Mouse (Mus musculus) lung, postnatal 0 days (tissue): ENCODE results near the gene Use1. TPM values are rescaled to one million over a fixed set of nuclear protein-coding genes. Genes with fewer than 3 reads are reported as not detected.

Experiments
- ATAC-seq: fragments of 200-750 bp; cut with Nextera tagmentation; 2 replicates; pipeline ENCODE4 v1.8.0; 2017; ENCODE audit warnings: moderate library complexity
- DNase-seq: peaks from one replicate; pipeline ENCODE4 v3.0.0-alpha.2; 2016; ENCODE audit warnings: low spot score
- H3K27ac ChIP-seq: fragments of 300-500 bp; sonication (generic); 2 replicates; pipeline ENCODE4 v1.5.1; 2014; ENCODE audit warnings: antibody characterized with exemption, mild to moderate bottlenecking, low read length, mixed read lengths
- H3K27me3 ChIP-seq: fragments of 300-500 bp; sonication (generic); replicated peaks from 2 replicates; pipeline ENCODE4 v1.6.1; 2014; ENCODE audit warnings: low read length, mixed read lengths; ENCODE audit not compliant: insufficient read depth
- H3K36me3 ChIP-seq: fragments of 300-500 bp; sonication (generic); 2 replicates; pipeline ENCODE4 v1.6.1; 2014; ENCODE audit warnings: low read length, mixed read lengths; ENCODE audit not compliant: insufficient read depth
- H3K4me1 ChIP-seq: fragments of 300-500 bp; sonication (generic); 2 replicates; pipeline ENCODE4 v1.6.1; 2014; ENCODE audit warnings: antibody characterized with exemption, low read depth, low read length, mixed read lengths; ENCODE audit not compliant: insufficient read depth
- H3K4me2 ChIP-seq: fragments of 300-500 bp; sonication (generic); replicated peaks from 2 replicates; pipeline ENCODE4 v1.6.1; 2014; ENCODE audit warnings: low read depth, mild to moderate bottlenecking, low read length, moderate library complexity, mixed read lengths
- H3K4me3 ChIP-seq: fragments of 300-500 bp; sonication (generic); 2 replicates; pipeline ENCODE4 v1.5.1; 2014; ENCODE audit warnings: low read depth, low read length
- H3K9ac ChIP-seq: fragments of 300-500 bp; sonication (generic); replicated peaks from 2 replicates; pipeline ENCODE4 v1.6.1; 2014; ENCODE audit warnings: low read depth, mild to moderate bottlenecking
- H3K9me3 ChIP-seq: fragments of 300-500 bp; sonication (generic); 2 replicates; pipeline ENCODE4 v1.6.1; 2016; ENCODE audit warnings: low read length, mixed read lengths
- CTCF ChIP-seq: IDR thresholded peaks from 2 replicates; pipeline ENCODE4 v1.5.1; 2016; ENCODE audit warnings: antibody characterized with exemption, mild to moderate bottlenecking
- EP300 ChIP-seq: IDR thresholded peaks from 2 replicates; pipeline ENCODE4 v1.6.1; 2016; ENCODE audit warnings: antibody characterized with exemption, mild to moderate bottlenecking, control low read depth
- WGBS: fragments of 180-500 bp; shearing (Covaris S2); extraction: QIAGEN DNeasy Blood & Tissue Kit; methylation state at CpG from one replicate; pipeline ENCODE4 v1.1.7; 2014; 5-methylcytosine and 5-hydroxymethylcytosine counted together
- polyA plus RNA-seq: library from polyadenylated mRNA; unstranded; fragments of >200 nt; fragmentation: Nextera tagmentation; extraction: Ambion mirVana; gene quantifications from 2 replicates; pipeline ENCODE4 v1.2.1, GENCODE M21; 2015

Use1 gene
- polyA plus RNA-seq, 1 experiment from 2014 or later = 136 TPM

- Histone ChIP-seq H3K4me1 (peaks cover 5% of the 10 kb centered on the region), H3K9ac (no peak overlapping the region), H3K27ac (0 out of 2 replicates have a peak overlapping the region, but pooled peaks have one; percentile 91), H3K9me3 (no peaks in the 10 kb centered on the region), H3K4me2 (no peak overlapping the region), H3K36me3 (0 out of 2 replicates have a peak, but pooled peaks cover 13% of the 10 kb centered on the region), H3K27me3 (no peaks in the 10 kb centered on the region), H3K4me3 (no peak overlapping the region)
- TF ChIP-seq EP300 = no peak
- TF ChIP-seq CTCF = no peak
- ATAC-seq (no peak), DNase-seq (no peak)
Measured at GRCm38 (mm10) chr8:71368366-71368765, 1.7 kb downstream of the Use1 start.

DNA sequence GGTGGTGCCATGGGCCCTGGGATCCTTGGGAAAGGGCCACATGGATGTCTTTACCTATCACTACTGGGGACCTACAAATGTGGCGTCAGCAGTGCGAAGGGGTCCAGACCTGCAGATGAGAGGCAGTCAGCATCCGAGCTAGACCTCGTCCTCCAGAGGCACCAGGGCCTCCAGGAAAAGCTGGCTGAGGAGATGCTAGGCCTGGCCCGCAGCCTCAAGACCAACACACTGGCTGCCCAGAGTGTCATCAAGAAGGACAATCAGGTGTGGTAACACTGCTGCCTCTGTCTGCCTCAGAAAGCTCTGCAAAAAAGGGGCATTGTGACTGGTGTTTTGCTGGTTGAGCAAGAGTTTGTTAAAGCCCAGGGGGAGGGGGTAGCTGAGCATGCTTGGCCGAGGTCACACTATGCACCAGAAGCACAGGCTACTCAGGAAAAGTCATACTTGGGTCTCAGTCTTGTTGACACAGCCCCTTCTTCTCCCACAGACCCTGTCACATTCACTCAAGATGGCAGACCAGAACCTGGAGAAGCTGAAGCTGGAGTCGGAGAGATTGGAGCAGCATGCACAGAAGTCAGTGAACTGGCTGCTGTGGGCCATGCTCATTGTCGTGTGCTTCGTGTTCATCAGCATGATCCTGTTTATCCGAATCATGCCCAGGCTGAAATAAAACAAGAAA is 2.5 kb downstream of the Use1 start:
- H3K9ac ChIP-seq = no peak overlapping the region
- H3K27ac ChIP-seq = no peak overlapping the region
- ATAC-seq = no peak
- DNase-seq = no peak
- no peaks in the 10 kb centered on the region for H3K27me3 ChIP-seq
- H3K4me3 ChIP-seq = no peak overlapping the region
- 94% methylated on average over 10 of the region's 10 CpGs for WGBS
- no peaks in the 10 kb centered on the region for H3K9me3 ChIP-seq
- H3K4me2 ChIP-seq = no peak overlapping the region
- peaks cover 5% of the 10 kb centered on the region for H3K4me1 ChIP-seq
- H3K36me3 ChIP-seq = 0 out of 2 replicates have a peak, but pooled peaks cover 19% of the 10 kb centered on the region
- no peak for TF ChIP-seq EP300

- Histone ChIP-seq H3K4me3 (peak overlapping the region; percentile 74), H3K36me3 (peaks cover 25% of the 10 kb centered on the region; the same call in 1 of the 2 replicates), H3K4me2 (peak overlapping the region; percentile 47), H3K9me3 (no peaks in the 10 kb centered on the region), H3K4me1 (peaks cover 5% of the 10 kb centered on the region), H3K27me3 (no peaks in the 10 kb centered on the region), H3K9ac (peak overlapping the region; percentile 58; the same call in 1 of the 2 replicates), H3K27ac (peak overlapping the region; percentile 92)
- ATAC-seq = no peak
- TF ChIP-seq EP300 (no peak), CTCF (no peak)
- 18% methylated on average over 5 of the region's 5 CpGs for WGBS
- DNase-seq = no peak
Measured at GRCm38 (mm10) chr8:71370711-71371235, 4.1 kb downstream of the Use1 start.

DNA sequence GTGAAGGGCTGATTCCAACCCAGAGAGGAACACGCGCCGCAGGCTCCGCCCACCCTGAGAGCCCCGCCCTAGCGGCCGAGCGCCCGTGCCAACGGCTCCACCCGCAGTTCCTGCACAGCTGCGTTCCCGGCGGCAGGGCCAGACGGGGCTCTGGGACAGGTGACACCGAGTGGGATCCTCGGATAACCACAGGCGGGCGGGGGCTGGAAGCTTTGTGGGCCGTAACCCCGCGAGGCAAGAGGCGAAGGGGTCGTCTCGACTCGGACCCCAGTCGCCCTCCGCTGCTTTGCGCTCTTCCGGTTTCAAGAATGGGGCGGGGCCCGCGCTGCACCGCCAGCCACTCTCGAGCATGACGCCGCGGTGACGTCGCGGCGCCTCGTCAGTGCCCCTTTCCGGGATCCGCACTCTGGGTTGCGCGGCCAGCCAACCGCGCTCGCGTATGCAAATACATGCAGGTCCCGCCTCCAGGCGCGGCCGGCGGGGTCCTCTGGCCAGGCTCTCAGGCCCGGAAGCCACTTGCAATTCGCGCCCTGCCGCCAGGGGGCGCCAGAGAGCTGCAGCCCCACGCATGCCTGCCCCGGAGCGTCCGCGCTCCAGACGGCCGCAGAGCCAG is 4.7 kb downstream of the Use1 start, which contains the start of gene Ocel1:
Ocel1 (plus strand) TSS at position 63 of the 613 bp plus-strand sequence.
- no peaks in the 10 kb centered on the region for H3K9me3 ChIP-seq
- peak within 1 kb of the TSS; percentile 74 for H3K4me3 ChIP-seq
- under 1% methylated on average over 64 of the region's 68 CpGs for WGBS
- peak within 1 kb of the TSS; percentile 58 for H3K9ac ChIP-seq
- ATAC-seq (peak; percentile 90), DNase-seq (peak; percentile 99)
- H3K4me2 ChIP-seq = peak within 1 kb of the TSS; percentile 47
- peaks cover 11% of the 10 kb centered on the region for H3K4me1 ChIP-seq
- H3K36me3 ChIP-seq = peaks cover 25% of the 10 kb centered on the region; the same call in 1 of the 2 replicates
- peak within 1 kb of the TSS; percentile 92 for H3K27ac ChIP-seq
- no peak for TF ChIP-seq EP300
- TF ChIP-seq CTCF = peak; percentile 98
- no peaks in the 10 kb centered on the region for H3K27me3 ChIP-seq

DNA sequence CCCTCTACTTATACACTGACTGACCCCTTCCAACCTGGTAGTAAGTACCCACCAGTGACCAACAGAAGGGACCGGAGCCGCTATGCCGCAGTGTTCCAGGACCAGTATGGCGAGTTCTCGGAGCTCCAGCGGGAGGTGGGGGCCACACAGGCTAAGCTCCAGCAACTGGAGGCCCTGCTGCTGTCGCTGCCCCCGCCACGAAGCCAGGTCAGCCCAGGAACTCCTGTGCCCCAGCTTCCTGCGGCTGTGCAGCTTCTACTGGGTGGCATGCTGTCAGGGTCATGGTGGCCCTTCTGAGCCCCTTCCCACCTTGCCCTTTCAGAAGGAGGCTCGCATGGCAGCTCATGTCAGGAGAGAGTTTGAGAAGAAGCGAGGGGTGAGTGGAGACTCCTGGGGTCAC is 5.8 kb downstream of the Use1 start:
- no peak overlapping the region for H3K4me3 ChIP-seq
- H3K4me2 ChIP-seq = no peak overlapping the region
- no peak overlapping the region for H3K27ac ChIP-seq
- 80% methylated on average over 12 of the region's 12 CpGs for WGBS
- no peak for DNase-seq
- H3K4me1 ChIP-seq = peaks cover 15% of the 10 kb centered on the region
- no peak for TF ChIP-seq CTCF
- no peak for TF ChIP-seq EP300
- no peak for ATAC-seq
- no peak overlapping the region for H3K9ac ChIP-seq
- no peaks in the 10 kb centered on the region for H3K27me3 ChIP-seq
- peaks cover 25% of the 10 kb centered on the region; the same call in 1 of the 2 replicates for H3K36me3 ChIP-seq
- no peaks in the 10 kb centered on the region for H3K9me3 ChIP-seq

DNA sequence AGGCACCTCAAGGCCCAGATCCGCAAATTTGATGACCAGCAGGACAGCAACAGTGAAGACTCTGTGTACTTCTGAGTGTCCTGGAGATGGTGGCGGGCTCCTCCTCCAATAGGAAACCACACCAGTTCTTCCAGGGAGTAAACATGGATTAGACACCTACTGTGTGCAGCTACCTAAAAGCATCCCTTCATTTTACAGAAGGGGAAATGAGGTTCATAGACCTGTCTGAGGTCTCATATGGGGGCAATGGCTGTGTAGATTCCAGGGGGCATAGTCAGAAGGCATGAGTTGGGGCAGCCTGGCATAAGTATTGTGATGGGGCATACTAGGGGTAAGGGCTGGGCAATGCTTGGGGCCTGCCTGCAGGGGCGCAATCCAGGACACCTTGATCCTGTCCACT is 6.4 kb downstream of the Use1 start:
- no peak overlapping the region for H3K9ac ChIP-seq
- no peak for DNase-seq
- WGBS = 78% methylated on average over 3 of the region's 3 CpGs
- no peaks in the 10 kb centered on the region for H3K9me3 ChIP-seq
- no peak for TF ChIP-seq EP300
- 0 out of 2 replicates have a peak, but pooled peaks cover 10% of the 10 kb centered on the region for H3K4me1 ChIP-seq
- ATAC-seq = no peak
- H3K27me3 ChIP-seq = no peaks in the 10 kb centered on the region
- no peak overlapping the region for H3K27ac ChIP-seq
- H3K4me2 ChIP-seq = no peak overlapping the region
- H3K4me3 ChIP-seq = no peak overlapping the region
- H3K36me3 ChIP-seq = peaks cover 25% of the 10 kb centered on the region; the same call in 1 of the 2 replicates
